Mouse (Mus musculus) forebrain, embryonic 14.5 days (tissue): ENCODE measurements around the gene Nav2. TPM values are rescaled to one million over a fixed set of nuclear protein-coding genes. Genes with fewer than 3 reads are reported as not detected.

Source experiments
- ATAC-seq: fragments of 200-750 bp; cut with Nextera tagmentation; 2 replicates; pipeline ENCODE4 v1.8.0; 2017; ENCODE audit warnings: mild to moderate bottlenecking, moderate library complexity
- DNase-seq: peaks from one replicate; pipeline ENCODE4 v3.0.0-alpha.2; 2015; ENCODE audit warnings: low spot score
- H3K27ac ChIP-seq: fragments of 300-500 bp; sonication (generic); 2 replicates; pipeline ENCODE4 v1.5.1; 2014; ENCODE audit warnings: low read depth, mild to moderate bottlenecking, control low read depth, low read length, moderate library complexity
- H3K27me3 ChIP-seq: fragments of 300-500 bp; sonication (generic); replicated peaks from 2 replicates; pipeline ENCODE4 v1.6.1; 2014; ENCODE audit warnings: low read length, control low read depth, mixed read lengths; ENCODE audit not compliant: control insufficient read depth, insufficient read depth
- H3K36me3 ChIP-seq: fragments of 300-500 bp; sonication (generic); 2 replicates; pipeline ENCODE4 v1.6.1; 2014; ENCODE audit warnings: low read length, control low read depth; ENCODE audit not compliant: control insufficient read depth, insufficient read depth
- H3K4me1 ChIP-seq: fragments of 300-500 bp; sonication (generic); 2 replicates; pipeline ENCODE4 v1.6.1; 2014; ENCODE audit warnings: antibody characterized with exemption, low read length, control low read depth; ENCODE audit not compliant: control insufficient read depth, insufficient read depth
- H3K4me2 ChIP-seq: fragments of 300-500 bp; sonication (generic); 2 replicates; pipeline ENCODE4 v1.6.1; 2014; ENCODE audit warnings: mild to moderate bottlenecking, control low read depth, low read length
- H3K4me3 ChIP-seq: fragments of 300-500 bp; sonication (generic); 2 replicates; pipeline ENCODE4 v1.5.1; 2014; ENCODE audit warnings: low read depth, low read length, control low read depth
- H3K9ac ChIP-seq: fragments of 300-500 bp; sonication (generic); 2 replicates; pipeline ENCODE4 v1.6.1; 2014; ENCODE audit warnings: mild to moderate bottlenecking, low read length, control low read depth, moderate library complexity
- H3K9me3 ChIP-seq: fragments of 300-500 bp; sonication (generic); replicated peaks from 2 replicates; pipeline ENCODE4 v1.6.1; 2016; ENCODE audit warnings: low read length, control low read depth, mixed read lengths; ENCODE audit not compliant: control insufficient read depth
- WGBS: fragments of 180-500 bp; shearing (Covaris S2); extraction: QIAGEN DNeasy Blood & Tissue Kit; methylation state at CpG from one replicate; pipeline ENCODE4 v1.1.7; 2014; 5-methylcytosine and 5-hydroxymethylcytosine counted together
- polyA plus RNA-seq: library from polyadenylated mRNA; unstranded; fragments of >200 nt; fragmentation: Nextera tagmentation; extraction: Ambion mirVana; gene quantifications from 2 replicates; pipeline ENCODE4 v1.2.1, GENCODE M21; 2014

Gene Nav2
- polyA plus RNA-seq, 1 experiment from 2014 or later: 6.3 TPM

GRCm38 (mm10) chr7:48960152-48960551 lies 51.6 kb downstream of the Nav2 start:
- H3K27me3 ChIP-seq: peaks cover 44% of the 10 kb centered on the region
- H3K36me3 ChIP-seq: no peaks in the 10 kb centered on the region
- H3K4me1 ChIP-seq: peaks cover 4% of the 10 kb centered on the region; the same call in 1 of the 2 replicates
- ATAC-seq (0 out of 2 replicates have a peak, but pooled peaks have one; percentile 3), DNase-seq (peak; percentile 28)
- peak overlapping the region; percentile 21 for H3K4me3 ChIP-seq
- no peaks in the 10 kb centered on the region for H3K9me3 ChIP-seq
- H3K27ac ChIP-seq: no peak overlapping the region
- 9% methylated on average over 10 of the region's 10 CpGs for WGBS
- peak overlapping the region; percentile 93 for H3K4me2 ChIP-seq
- H3K9ac ChIP-seq: peak overlapping the region; percentile 29

GRCm38 (mm10) chr7:48961501-48961900 lies 53.0 kb downstream of the Nav2 start:
- Histone ChIP-seq H3K9ac (no peak overlapping the region), H3K36me3 (no peaks in the 10 kb centered on the region), H3K4me1 (peaks cover 4% of the 10 kb centered on the region; the same call in 1 of the 2 replicates), H3K4me2 (peak overlapping the region; percentile 10; the same call in 1 of the 2 replicates), H3K4me3 (no peak overlapping the region), H3K27ac (no peak overlapping the region), H3K9me3 (no peaks in the 10 kb centered on the region), H3K27me3 (peaks cover 40% of the 10 kb centered on the region)
- no peak for ATAC-seq
- WGBS: 26% methylated on average over 8 of the region's 8 CpGs
- DNase-seq: no peak

DNA sequence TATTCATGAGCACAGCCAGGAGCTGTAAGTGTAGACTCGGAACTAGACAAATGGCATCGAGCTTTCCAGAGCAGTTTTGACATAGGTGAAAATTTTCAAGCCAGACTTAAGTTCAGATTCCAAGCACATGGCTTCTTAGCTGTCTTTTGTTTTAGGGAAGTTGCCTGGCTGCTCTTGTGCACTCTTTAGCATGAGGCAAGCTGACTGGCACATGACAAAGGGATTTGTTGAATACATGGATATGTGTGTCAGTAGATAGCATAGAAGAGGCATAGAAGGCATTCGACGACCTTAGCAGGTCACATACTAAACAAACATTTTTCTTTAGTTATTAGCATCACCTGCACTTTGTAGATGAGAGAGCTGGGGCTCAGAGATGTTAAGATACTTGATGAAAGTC lies 53.4 kb downstream of the Nav2 start:
- Histone ChIP-seq H3K4me2 (no peak overlapping the region), H3K36me3 (no peaks in the 10 kb centered on the region), H3K9me3 (no peaks in the 10 kb centered on the region), H3K27me3 (peaks cover 39% of the 10 kb centered on the region), H3K4me1 (peaks cover 4% of the 10 kb centered on the region; the same call in 1 of the 2 replicates), H3K27ac (no peak overlapping the region), H3K9ac (no peak overlapping the region), H3K4me3 (no peak overlapping the region)
- DNase-seq (no peak), ATAC-seq (no peak)
- 40% methylated on average over 4 of the region's 4 CpGs for whole genome bisulfite sequencing

- Histone ChIP-seq H3K9ac (0 out of 2 replicates have a peak overlapping the region, but pooled peaks have one; percentile 21), H3K9me3 (no peaks in the 10 kb centered on the region), H3K36me3 (no peaks in the 10 kb centered on the region), H3K27ac (no peak overlapping the region), H3K27me3 (peaks cover 27% of the 10 kb centered on the region), H3K4me1 (peaks cover 4% of the 10 kb centered on the region; the same call in 1 of the 2 replicates), H3K4me3 (no peak overlapping the region), H3K4me2 (no peak overlapping the region)
- no peak for ATAC-seq
- WGBS: 45% methylated on average over 5 of the region's 5 CpGs
- peak; percentile 52 for DNase-seq
Observed at GRCm38 (mm10) chr7:48963112-48963511, 54.6 kb downstream of the Nav2 start.

- no peaks in the 10 kb centered on the region for H3K9me3 ChIP-seq
- H3K27me3 ChIP-seq: peaks cover 27% of the 10 kb centered on the region
- no peak overlapping the region for H3K4me2 ChIP-seq
- H3K4me1 ChIP-seq: peaks cover 4% of the 10 kb centered on the region; the same call in 1 of the 2 replicates
- H3K27ac ChIP-seq: no peak overlapping the region
- H3K36me3 ChIP-seq: no peaks in the 10 kb centered on the region
- WGBS: 63% methylated on average over 4 of the region's 4 CpGs
- no peak for ATAC-seq
- no peak overlapping the region for H3K4me3 ChIP-seq
- H3K9ac ChIP-seq: 0 out of 2 replicates have a peak overlapping the region, but pooled peaks have one; percentile 21
- DNase-seq: no peak
Observed at GRCm38 (mm10) chr7:48963554-48963953, 55.0 kb downstream of the Nav2 start.

- Histone ChIP-seq H3K4me2 (no peak overlapping the region), H3K9me3 (no peaks in the 10 kb centered on the region), H3K4me1 (no peaks in the 10 kb centered on the region), H3K27me3 (peaks cover 15% of the 10 kb centered on the region), H3K4me3 (no peak overlapping the region), H3K9ac (no peak overlapping the region), H3K27ac (no peak overlapping the region), H3K36me3 (no peaks in the 10 kb centered on the region)
- WGBS: 48% methylated on average over 12 of the region's 12 CpGs
- peak; percentile 65 for DNase-seq
- peak; percentile 60; the same call in 1 of the 2 replicates for ATAC-seq
Observed at GRCm38 (mm10) chr7:48965796-48966512, 57.4 kb downstream of the Nav2 start.

GRCm38 (mm10) chr7:48981013-48981412 lies 72.5 kb downstream of the Nav2 start:
- 84% methylated on average over 7 of the region's 7 CpGs for WGBS
- no peaks in the 10 kb centered on the region for H3K9me3 ChIP-seq
- no peaks in the 10 kb centered on the region for H3K36me3 ChIP-seq
- no peak overlapping the region for H3K4me2 ChIP-seq
- ATAC-seq: no peak
- H3K4me3 ChIP-seq: no peak overlapping the region
- H3K27me3 ChIP-seq: no peaks in the 10 kb centered on the region
- no peak overlapping the region for H3K27ac ChIP-seq
- no peak overlapping the region for H3K9ac ChIP-seq
- H3K4me1 ChIP-seq: no peaks in the 10 kb centered on the region
- DNase-seq: no peak

- H3K27me3 ChIP-seq: no peaks in the 10 kb centered on the region
- no peak overlapping the region for H3K4me3 ChIP-seq
- no peaks in the 10 kb centered on the region for H3K4me1 ChIP-seq
- H3K9ac ChIP-seq: no peak overlapping the region
- no peak overlapping the region for H3K4me2 ChIP-seq
- H3K36me3 ChIP-seq: no peaks in the 10 kb centered on the region
- no peak overlapping the region for H3K27ac ChIP-seq
- ATAC-seq (no peak), DNase-seq (no peak)
- H3K9me3 ChIP-seq: no peaks in the 10 kb centered on the region
- WGBS: 59% methylated on average over 3 of the region's 3 CpGs
Observed at GRCm38 (mm10) chr7:48981814-48982213, 73.3 kb downstream of the Nav2 start.

DNA sequence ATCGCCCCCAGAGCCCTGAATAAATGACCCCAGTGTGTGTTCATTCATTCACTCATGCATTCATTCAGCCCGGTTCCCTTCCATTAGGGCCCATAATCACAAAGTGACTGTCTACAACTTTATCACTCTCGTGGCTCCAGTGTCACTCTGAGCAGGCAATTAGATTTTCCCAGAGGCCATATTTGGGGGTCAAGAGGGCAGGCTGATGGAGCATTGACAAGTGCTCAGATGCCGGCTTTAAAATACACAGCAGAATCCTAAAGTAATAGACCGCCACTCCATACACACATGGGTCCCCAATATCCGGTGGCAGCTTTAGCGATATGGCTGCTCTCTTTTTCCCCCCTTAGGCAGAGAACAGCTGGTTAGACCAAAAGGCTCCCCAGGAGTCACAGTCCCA lies 74.1 kb downstream of the Nav2 start:
- Histone ChIP-seq H3K9me3 (no peaks in the 10 kb centered on the region), H3K36me3 (no peaks in the 10 kb centered on the region), H3K4me3 (no peak overlapping the region), H3K4me2 (no peak overlapping the region), H3K9ac (no peak overlapping the region), H3K27me3 (no peaks in the 10 kb centered on the region), H3K4me1 (no peaks in the 10 kb centered on the region), H3K27ac (no peak overlapping the region)
- ATAC-seq (no peak), DNase-seq (no peak)
- WGBS: 92% methylated on average over 7 of the region's 7 CpGs
